Mouse (Mus musculus) kidney, postnatal 0 days (tissue): ENCODE measurements around the gene Pde4d. TPM values are rescaled to one million over a fixed set of nuclear protein-coding genes. Genes with fewer than 3 reads are reported as not detected.

ENCODE experiments used
- ATAC-seq: fragments of 200-750 bp; cut with Nextera tagmentation; replicated peaks from 2 replicates; pipeline ENCODE4 v1.8.0; 2017; ENCODE audit warnings: low read depth, moderate number of reproducible peaks, moderate TSS enrichment, moderate library complexity; ENCODE audit not compliant: low FRiP score
- DNase-seq: peaks from one replicate; pipeline ENCODE4 v3.0.0-alpha.2; 2016; ENCODE audit warnings: low spot score
- H3K27ac ChIP-seq: fragments of 300-500 bp; sonication (generic); 2 replicates; pipeline ENCODE4 v1.5.1; 2014; ENCODE audit warnings: mild to moderate bottlenecking
- H3K27me3 ChIP-seq: fragments of 300-500 bp; sonication (generic); 2 replicates; pipeline ENCODE4 v1.6.1; 2014; ENCODE audit warnings: low read length, mixed read lengths; ENCODE audit not compliant: insufficient read depth
- H3K36me3 ChIP-seq: fragments of 300-500 bp; sonication (generic); 2 replicates; pipeline ENCODE4 v1.6.1; 2014; ENCODE audit warnings: low read length, mixed read lengths; ENCODE audit not compliant: insufficient read depth
- H3K4me1 ChIP-seq: fragments of 300-500 bp; sonication (generic); replicated peaks from 2 replicates; pipeline ENCODE4 v1.6.1; 2014; ENCODE audit warnings: antibody characterized with exemption, low read length, mixed read lengths; ENCODE audit not compliant: insufficient read depth
- H3K4me2 ChIP-seq: fragments of 300-500 bp; sonication (generic); 2 replicates; pipeline ENCODE4 v1.6.1; 2014; ENCODE audit warnings: mild to moderate bottlenecking, low read length, moderate library complexity, mixed read lengths
- H3K4me3 ChIP-seq: fragments of 300-500 bp; sonication (generic); replicated peaks from 2 replicates; pipeline ENCODE4 v1.5.1; 2014; ENCODE audit warnings: low read depth, low read length
- H3K9ac ChIP-seq: fragments of 300-500 bp; sonication (generic); 2 replicates; pipeline ENCODE4 v1.6.1; 2014; ENCODE audit warnings: low read depth, low read length
- H3K9me3 ChIP-seq: fragments of 300-500 bp; sonication (generic); replicated peaks from 2 replicates; pipeline ENCODE4 v1.6.1; 2016; ENCODE audit warnings: low read length, inconsistent platforms, mixed read lengths
- CTCF ChIP-seq: IDR thresholded peaks from 2 replicates; pipeline ENCODE4 v1.5.1; 2016; ENCODE audit warnings: antibody characterized with exemption, low read depth, mild to moderate bottlenecking, moderate library complexity
- WGBS: fragments of 180-500 bp; shearing (Covaris S2); extraction: QIAGEN DNeasy Blood & Tissue Kit; methylation state at CpG from one replicate; pipeline ENCODE4 v1.1.7; 2014; 5-methylcytosine and 5-hydroxymethylcytosine counted together
- polyA plus RNA-seq: library from polyadenylated mRNA; unstranded; fragments of >200 nt; fragmentation: Nextera tagmentation; extraction: Ambion mirVana; gene quantifications from 2 replicates; pipeline ENCODE4 v1.2.1, GENCODE M21; 2015

Gene Pde4d
- polyA plus RNA-seq, 1 experiment from 2014 or later: 7.1 TPM

DNA sequence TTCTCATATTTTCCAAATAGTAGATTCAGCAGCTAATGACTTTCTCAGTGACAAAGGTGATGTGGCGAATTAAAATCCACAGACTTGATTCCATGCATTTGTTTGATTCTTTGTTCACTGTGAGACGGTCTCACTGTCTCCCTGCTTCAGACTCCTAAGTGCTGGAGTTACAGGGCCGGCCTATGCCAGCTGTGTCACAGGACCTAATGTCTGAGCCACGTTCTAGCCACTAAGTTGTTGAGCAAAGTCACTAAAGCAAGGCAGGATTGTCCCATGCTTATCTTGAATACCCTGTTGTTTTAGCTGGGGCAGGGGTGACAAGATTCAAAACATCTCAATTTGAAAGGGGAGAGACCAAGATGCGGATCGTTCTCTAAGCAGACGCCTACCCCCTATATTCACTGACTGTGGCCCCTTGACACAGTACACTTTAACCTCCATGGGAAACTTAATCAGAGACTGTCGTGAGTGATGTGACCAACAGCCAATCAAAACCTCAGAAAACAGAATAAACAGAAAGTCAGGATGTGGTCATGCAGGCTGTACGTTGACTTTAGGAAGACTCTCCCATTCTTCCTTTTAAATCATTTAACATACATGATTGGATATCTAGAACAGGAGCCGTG, 1195.6 kb downstream of the Pde4d start:
- Histone ChIP-seq H3K4me1 (no peaks in the 10 kb centered on the region), H3K27me3 (no peaks in the 10 kb centered on the region), H3K9me3 (no peaks in the 10 kb centered on the region), H3K4me3 (no peak overlapping the region), H3K36me3 (no peaks in the 10 kb centered on the region), H3K4me2 (no peak overlapping the region), H3K9ac (no peak overlapping the region), H3K27ac (no peak overlapping the region)
- DNase-seq (no peak), ATAC-seq (no peak)
- WGBS: 53% methylated on average over 10 of the region's 10 CpGs
- no peak for TF ChIP-seq CTCF

DNA sequence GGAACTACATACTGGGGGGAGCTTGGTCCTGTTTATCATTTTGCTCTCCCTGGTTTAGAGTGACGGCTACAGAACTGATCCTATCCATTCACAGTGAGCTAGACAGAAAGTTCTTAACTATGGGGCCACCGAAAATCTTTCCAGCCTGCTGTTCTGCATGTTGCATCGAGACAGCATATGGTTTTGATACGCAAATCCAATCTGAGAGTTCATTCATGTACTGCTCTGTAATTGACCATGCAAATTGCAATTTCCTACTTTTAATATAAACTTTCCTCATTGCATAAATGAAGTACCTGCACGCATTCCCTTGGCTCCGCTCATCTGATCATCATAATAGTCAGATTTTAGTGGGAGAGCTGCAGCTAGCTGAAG, 1196.1 kb downstream of the Pde4d start:
- Histone ChIP-seq H3K9ac (no peak overlapping the region), H3K4me1 (no peaks in the 10 kb centered on the region), H3K9me3 (no peaks in the 10 kb centered on the region), H3K36me3 (no peaks in the 10 kb centered on the region), H3K27ac (no peak overlapping the region), H3K4me2 (no peak overlapping the region), H3K27me3 (no peaks in the 10 kb centered on the region), H3K4me3 (no peak overlapping the region)
- DNase-seq: no peak
- no peak for ATAC-seq
- no peak for TF ChIP-seq CTCF
- WGBS: 88% methylated on average over 6 of the region's 6 CpGs

DNA sequence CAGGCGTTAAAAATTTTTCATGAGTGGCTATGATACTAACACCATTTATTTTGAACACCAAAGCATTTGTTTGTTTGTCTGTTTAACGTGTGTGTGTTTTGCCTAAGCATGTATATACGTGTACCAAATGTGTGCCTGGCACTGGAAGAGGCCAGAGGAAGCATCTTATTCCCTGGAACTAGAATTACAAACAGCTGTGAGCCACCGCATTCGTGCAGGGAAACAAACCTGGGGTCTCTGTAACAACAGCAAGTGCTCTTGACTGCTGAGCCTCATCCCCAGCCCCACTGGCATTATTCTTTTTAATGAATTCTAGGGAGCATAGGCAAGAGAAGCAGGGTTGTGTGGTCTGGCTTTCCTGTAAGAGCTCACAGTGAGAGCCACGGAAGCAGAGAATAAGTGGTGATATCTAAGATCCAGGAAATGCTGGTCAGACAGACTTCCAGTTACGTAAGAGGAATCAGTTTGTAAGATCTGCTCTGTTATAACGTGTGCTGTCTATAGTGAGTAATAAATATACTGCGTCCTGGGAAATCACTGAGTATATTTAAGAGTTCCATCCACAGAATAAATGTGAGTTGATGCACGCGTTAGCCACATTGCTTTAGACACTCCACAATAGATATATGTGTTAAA, 1197.0 kb downstream of the Pde4d start:
- Histone ChIP-seq H3K36me3 (no peaks in the 10 kb centered on the region), H3K27ac (no peak overlapping the region), H3K9me3 (no peaks in the 10 kb centered on the region), H3K4me1 (no peaks in the 10 kb centered on the region), H3K9ac (no peak overlapping the region), H3K4me2 (no peak overlapping the region), H3K4me3 (no peak overlapping the region), H3K27me3 (no peaks in the 10 kb centered on the region)
- WGBS: 69% methylated on average over 11 of the region's 11 CpGs
- ATAC-seq (no peak), DNase-seq (no peak)
- no peak for TF ChIP-seq CTCF

DNA sequence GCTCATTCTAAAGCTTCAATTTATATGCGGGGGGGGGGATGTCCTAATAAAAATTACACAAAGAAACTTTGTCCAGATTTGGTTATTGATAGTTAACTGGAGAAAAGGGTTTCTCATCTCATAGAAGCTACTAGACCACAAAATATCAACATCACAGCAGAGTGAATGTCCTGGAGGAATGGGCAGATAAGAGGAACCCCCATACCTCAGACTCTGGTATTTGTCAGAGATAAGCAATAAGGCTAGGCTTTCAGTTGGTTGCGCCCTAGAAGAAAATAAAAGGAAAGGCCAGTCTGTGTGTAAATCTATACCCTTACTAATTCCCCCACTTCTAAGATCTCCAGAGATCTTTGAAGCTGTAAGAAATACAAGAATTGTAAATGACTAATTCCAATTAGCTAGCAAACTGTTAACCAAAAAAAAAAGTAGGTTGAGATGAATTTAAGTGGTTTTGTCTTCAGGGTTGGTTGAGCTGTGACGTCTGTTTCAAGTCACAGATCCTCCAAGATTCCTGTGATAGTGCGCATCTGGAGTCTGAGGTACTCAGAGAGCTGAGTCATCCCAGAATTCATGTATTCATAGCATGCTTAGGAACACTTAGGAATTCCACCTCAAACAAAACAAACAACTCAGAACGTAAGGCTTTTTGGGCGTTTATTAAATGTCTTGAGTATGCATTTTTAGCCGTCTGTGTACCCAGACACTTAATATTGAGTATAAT, 1197.9 kb downstream of the Pde4d start:
- Histone ChIP-seq H3K9me3 (no peaks in the 10 kb centered on the region), H3K9ac (no peak overlapping the region), H3K4me1 (no peaks in the 10 kb centered on the region), H3K27me3 (no peaks in the 10 kb centered on the region), H3K4me2 (no peak overlapping the region), H3K4me3 (no peak overlapping the region), H3K27ac (no peak overlapping the region), H3K36me3 (no peaks in the 10 kb centered on the region)
- 75% methylated on average over 7 of the region's 7 CpGs for WGBS
- TF ChIP-seq CTCF: no peak
- DNase-seq (no peak), ATAC-seq (no peak)

DNA sequence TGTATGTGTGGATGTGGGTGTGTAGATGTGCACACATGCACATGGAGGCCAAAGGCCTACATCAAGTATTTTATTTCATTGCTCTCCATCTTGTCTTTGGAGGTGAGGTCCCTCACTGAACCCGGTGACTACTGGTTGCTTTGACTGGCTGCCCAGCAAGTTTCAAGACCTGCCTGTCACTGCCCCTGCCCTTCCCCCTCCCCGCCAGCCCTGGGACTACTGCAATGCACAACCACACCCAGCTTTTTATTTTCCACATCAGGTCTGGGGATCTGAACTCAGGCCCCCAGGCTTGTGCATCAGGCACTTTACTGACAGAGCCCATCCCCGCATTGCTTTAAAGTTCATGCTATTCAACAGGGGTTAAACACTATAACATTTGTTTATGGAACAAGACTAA, 1198.6 kb downstream of the Pde4d start:
- no peak overlapping the region for H3K27ac ChIP-seq
- 91% methylated on average over 3 of the region's 3 CpGs for WGBS
- H3K4me1 ChIP-seq: no peaks in the 10 kb centered on the region
- H3K4me3 ChIP-seq: no peak overlapping the region
- H3K9me3 ChIP-seq: no peaks in the 10 kb centered on the region
- H3K4me2 ChIP-seq: no peak overlapping the region
- DNase-seq: no peak
- no peaks in the 10 kb centered on the region for H3K27me3 ChIP-seq
- ATAC-seq: no peak
- H3K9ac ChIP-seq: no peak overlapping the region
- no peaks in the 10 kb centered on the region for H3K36me3 ChIP-seq
- TF ChIP-seq CTCF: no peak

DNA sequence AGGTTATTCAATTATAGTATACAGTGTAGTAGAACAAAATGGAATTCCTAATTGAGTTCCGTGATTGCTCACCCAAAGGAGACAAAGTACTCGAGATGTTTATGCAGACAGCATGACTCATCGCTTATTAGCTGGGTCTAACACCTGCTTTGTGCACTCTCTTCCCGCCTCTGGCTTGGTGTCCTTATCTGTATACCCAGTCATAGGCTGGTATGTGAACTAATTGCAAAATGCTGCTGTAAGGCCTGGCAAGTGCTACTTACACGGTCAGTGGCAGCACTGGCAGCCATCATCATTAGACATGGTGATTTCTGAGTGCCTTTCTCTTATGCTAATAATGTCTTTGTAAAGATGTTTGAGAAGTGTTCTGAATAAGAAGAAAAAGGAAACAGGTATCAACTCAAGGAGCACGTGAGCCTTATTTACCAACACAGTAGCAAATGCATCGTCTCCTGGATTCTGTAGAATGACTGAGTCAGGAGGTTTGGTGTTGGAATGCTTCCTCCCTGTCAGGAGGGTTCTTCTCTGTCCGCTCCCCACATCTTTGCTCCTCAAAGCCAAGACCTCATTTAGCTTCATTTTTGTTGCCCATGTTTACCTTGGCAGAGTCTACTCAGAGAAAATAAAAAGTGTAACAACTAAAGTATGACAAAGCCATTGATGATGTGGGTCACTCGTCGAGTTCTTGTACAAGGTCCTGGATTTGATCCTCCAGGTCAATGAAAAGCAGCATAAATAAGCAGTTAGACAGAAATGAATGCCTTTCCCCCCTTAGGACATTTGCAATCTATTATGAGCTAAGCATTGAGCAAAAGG, 1202.2 kb downstream of the Pde4d start:
- Histone ChIP-seq H3K9me3 (no peaks in the 10 kb centered on the region), H3K36me3 (no peaks in the 10 kb centered on the region), H3K9ac (no peak overlapping the region), H3K4me1 (no peaks in the 10 kb centered on the region), H3K27ac (no peak overlapping the region), H3K4me3 (no peak overlapping the region), H3K4me2 (no peak overlapping the region), H3K27me3 (no peaks in the 10 kb centered on the region)
- no peak for DNase-seq
- no peak for TF ChIP-seq CTCF
- ATAC-seq: no peak; the same call in 1 of the 2 replicates
- WGBS: 64% methylated on average over 10 of the region's 10 CpGs
